Mouse (Mus musculus): ENCODE data around the gene Pisd.

Gene Pisd

DNA sequence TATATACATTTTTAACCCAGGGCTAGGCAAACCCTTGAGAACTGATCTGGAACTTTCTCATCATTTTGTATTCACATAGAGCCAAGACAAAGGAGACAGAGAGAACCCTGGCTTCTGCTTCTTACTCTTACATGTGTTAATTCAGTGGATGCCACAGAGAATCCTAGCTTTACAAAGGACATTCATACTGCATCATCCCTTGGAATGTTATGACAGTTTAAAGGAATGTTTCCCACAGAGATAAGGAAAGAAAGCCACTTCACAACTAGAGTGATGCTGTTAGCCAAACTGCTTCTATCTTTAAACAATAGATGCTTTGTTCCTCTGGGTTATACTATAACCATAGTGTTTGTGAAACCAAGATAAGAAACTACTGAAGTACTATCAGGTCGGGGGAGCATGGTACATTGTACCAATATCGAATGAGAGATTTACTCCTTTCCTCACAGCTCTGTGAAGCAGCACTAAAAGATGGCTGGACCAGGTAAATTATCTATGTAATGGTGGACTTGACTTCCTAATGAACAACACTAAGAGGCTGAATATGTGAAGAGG is 79.1 kb downstream of the Pisd start:
- DNase-seq (ENCODE audit: low spot score), result no peak

DNA sequence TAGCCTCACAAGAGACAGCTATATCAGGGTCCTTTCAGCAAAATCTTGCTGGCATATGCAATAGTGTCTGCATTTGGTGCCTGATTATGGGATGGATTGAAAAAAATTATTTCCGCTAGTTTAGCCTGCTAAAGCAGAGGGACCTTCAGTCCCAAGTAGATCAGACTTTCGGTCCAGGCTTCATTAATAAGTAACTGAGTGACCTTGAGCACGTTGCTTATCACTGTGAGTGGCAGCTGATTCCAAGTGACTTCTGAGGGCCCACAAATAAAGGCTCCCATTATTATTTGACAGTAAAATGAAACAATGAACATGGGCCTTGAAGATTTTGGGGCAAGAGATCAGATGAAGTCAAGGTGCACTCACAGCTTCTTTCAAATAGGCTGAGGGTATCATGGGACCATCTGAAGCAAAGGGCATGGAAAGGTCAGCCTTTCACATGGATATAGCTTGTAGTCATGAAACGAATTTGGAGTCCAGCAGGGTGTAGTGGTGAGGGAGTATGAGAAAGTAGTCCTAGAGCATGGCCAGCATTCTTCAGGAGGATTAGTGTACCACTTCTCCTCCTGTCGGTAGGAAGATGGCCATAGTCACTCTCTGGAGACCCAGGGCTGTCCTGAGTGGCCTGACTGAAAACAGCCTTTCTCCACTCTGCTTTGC is 88.1 kb downstream of the Pisd start:
- DNase-seq (ENCODE audit: low spot score), result no peak

- no peak for DNase-seq (ENCODE audit: low spot score)
Observed at GRCm38 (mm10) chr5:32693411-32693810, 92.0 kb downstream of the Pisd start.
